8 mouse cellular contexts compared by ENCODE assay signal in genomic region chr11:76398312-76398797, GRCm38 (mm10). TPM values are rescaled to one million over a fixed set of nuclear protein-coding genes. Genes with fewer than 3 reads are reported as not detected.
DNase-seq lines count a peak whose midpoint lies in the region; ATAC-seq and TF ChIP-seq lines count a peak whose summit lies in the region.

No protein-coding gene starts in this region.

- peaks cover 19% of the 10 kb centered on the region for H3K4me1 ChIP-seq in heart, embryonic 10.5 days
- peaks cover 32% of the 10 kb centered on the region for H3K4me1 ChIP-seq in G1E (ENCODE audit: insufficient read depth, low read depth, low read length)
- H3K4me1 ChIP-seq in embryonic facial prominence, embryonic 10.5 days, result peaks cover 41% of the 10 kb centered on the region
- H3K4me1 ChIP-seq in hindbrain, embryonic 11.5 days (replicated peaks; ENCODE audit: control insufficient read depth, insufficient read depth, low read length), result no peaks in the 10 kb centered on the region; the same call in 1 of the 2 replicates
- no peaks in the 10 kb centered on the region for H3K4me1 ChIP-seq in lung, postnatal 0 days (ENCODE audit: insufficient read depth, low read depth, low read length)
- peaks cover 4% of the 10 kb centered on the region; the same call in 1 of the 2 replicates for H3K4me1 ChIP-seq in stomach, embryonic 15.5 days

- WGBS in heart, embryonic 10.5 days, result under 1% methylated on average over 33 of the region's 33 CpGs
- under 1% methylated on average over 33 of the region's 33 CpGs for WGBS in embryonic facial prominence, embryonic 10.5 days
- 0% methylated on average over 29 of the region's 33 CpGs for WGBS in hindbrain, embryonic 11.5 days
- under 1% methylated on average over 28 of the region's 33 CpGs for WGBS in lung, postnatal 0 days
- 1% methylated on average over 29 of the region's 33 CpGs for WGBS in stomach, embryonic 15.5 days

- H3K4me3 ChIP-seq in heart, embryonic 10.5 days, result peak overlapping the region; percentile 83
- peak overlapping the region; percentile 80 for H3K4me3 ChIP-seq in G1E (ENCODE audit: low read depth, low read length)
- peak overlapping the region; percentile 90 for H3K4me3 ChIP-seq in embryonic facial prominence, embryonic 10.5 days
- H3K4me3 ChIP-seq in hindbrain, embryonic 11.5 days (ENCODE audit: low read depth, low read length), result peak overlapping the region; percentile 72
- peak overlapping the region; percentile 78 for H3K4me3 ChIP-seq in lung, postnatal 0 days (ENCODE audit: low read depth, low read length)
- H3K4me3 ChIP-seq in stomach, embryonic 15.5 days (replicated peaks), result peak overlapping the region; percentile 87

- no peaks in the 10 kb centered on the region for H3K9me3 ChIP-seq in heart, embryonic 10.5 days
- no peaks in the 10 kb centered on the region for H3K9me3 ChIP-seq in G1E (replicated peaks)
- no peaks in the 10 kb centered on the region for H3K9me3 ChIP-seq in embryonic facial prominence, embryonic 10.5 days
- H3K9me3 ChIP-seq in hindbrain, embryonic 11.5 days (ENCODE audit: control insufficient read depth, low read length), result no peaks in the 10 kb centered on the region
- H3K9me3 ChIP-seq in lung, postnatal 0 days (ENCODE audit: low read length), result no peaks in the 10 kb centered on the region
- no peaks in the 10 kb centered on the region for H3K9me3 ChIP-seq in stomach, embryonic 15.5 days

- no peaks in the 10 kb centered on the region for H3K27me3 ChIP-seq in heart, embryonic 10.5 days (ENCODE audit: insufficient read depth, poor library complexity, severe bottlenecking)
- H3K27me3 ChIP-seq in G1E (ENCODE audit: insufficient read depth, low read length), result peaks cover 22% of the 10 kb centered on the region
- no peaks in the 10 kb centered on the region for H3K27me3 ChIP-seq in embryonic facial prominence, embryonic 10.5 days (replicated peaks; ENCODE audit: low read depth, poor library complexity, severe bottlenecking)
- no peaks in the 10 kb centered on the region for H3K27me3 ChIP-seq in hindbrain, embryonic 11.5 days (ENCODE audit: control insufficient read depth, insufficient read depth, low read length)
- no peaks in the 10 kb centered on the region for H3K27me3 ChIP-seq in lung, postnatal 0 days (replicated peaks; ENCODE audit: insufficient read depth, low read length)
- no peaks in the 10 kb centered on the region for H3K27me3 ChIP-seq in stomach, embryonic 15.5 days (replicated peaks)

- no peaks in the 10 kb centered on the region for H3K36me3 ChIP-seq in heart, embryonic 10.5 days
- H3K36me3 ChIP-seq in G1E (replicated peaks), result no peaks in the 10 kb centered on the region
- peaks cover 3% of the 10 kb centered on the region; the same call in 1 of the 2 replicates for H3K36me3 ChIP-seq in embryonic facial prominence, embryonic 10.5 days (replicated peaks)
- H3K36me3 ChIP-seq in hindbrain, embryonic 11.5 days (ENCODE audit: control insufficient read depth, insufficient read depth, low read length), result no peaks in the 10 kb centered on the region
- H3K36me3 ChIP-seq in lung, postnatal 0 days (ENCODE audit: insufficient read depth, low read length), result no peaks in the 10 kb centered on the region
- no peaks in the 10 kb centered on the region for H3K36me3 ChIP-seq in stomach, embryonic 15.5 days

- peak overlapping the region; percentile 62 for H3K9ac ChIP-seq in hindbrain, embryonic 11.5 days (ENCODE audit: low read depth, low read length)
- H3K9ac ChIP-seq in lung, postnatal 0 days (replicated peaks; ENCODE audit: low read depth), result peak overlapping the region; percentile 63
- H3K9ac ChIP-seq in stomach, embryonic 15.5 days, result peak overlapping the region; percentile 74

- H3K4me2 ChIP-seq in hindbrain, embryonic 11.5 days (replicated peaks; ENCODE audit: low read depth, low read length), result peak overlapping the region; percentile 88
- peak overlapping the region; percentile 96 for H3K4me2 ChIP-seq in lung, postnatal 0 days (replicated peaks; ENCODE audit: low read depth, low read length)
- H3K4me2 ChIP-seq in stomach, embryonic 15.5 days, result peak overlapping the region; percentile 83

- TF ChIP-seq EP300 in lung, postnatal 0 days (IDR thresholded peaks at IDR 0.05), result no peak

- no peak for TF ChIP-seq CTCF in G1E (IDR thresholded peaks at IDR 0.05; ENCODE audit: low read depth, low read length)
- no peak for TF ChIP-seq CTCF in lung, postnatal 0 days (IDR thresholded peaks at IDR 0.05)

- no peak for ATAC-seq in G1E (ENCODE audit: extremely low read depth, insufficient number of reproducible peaks, low FRiP score, poor library complexity, severe bottlenecking)
- ATAC-seq in hindbrain, embryonic 11.5 days (ENCODE audit: low FRiP score), result peak; percentile 76
- ATAC-seq in lung, postnatal 0 days, result peak; percentile 61
- peak; percentile 64 for ATAC-seq in stomach, embryonic 15.5 days (ENCODE audit: insufficient read depth, low FRiP score, low read depth)

- peak overlapping the region; percentile 93 for H3K27ac ChIP-seq in heart, embryonic 10.5 days
- peak overlapping the region; percentile 92 for H3K27ac ChIP-seq in embryonic facial prominence, embryonic 10.5 days (replicated peaks)
- peak overlapping the region; percentile 68 for H3K27ac ChIP-seq in hindbrain, embryonic 11.5 days (ENCODE audit: low read depth, low read length)
- peak overlapping the region; percentile 72 for H3K27ac ChIP-seq in lung, postnatal 0 days (ENCODE audit: low read length)
- peak overlapping the region; percentile 90 for H3K27ac ChIP-seq in stomach, embryonic 15.5 days

- DNase-seq in heart, embryonic 10.5 days (ENCODE audit: low spot score), result peak; percentile 80
- no peak for DNase-seq in heart, adult 9 months (ENCODE audit: low spot score in 2 of 2)
- no peak for DNase-seq in G1E (ENCODE audit: low spot score)
- DNase-seq in embryonic facial prominence, embryonic 10.5 days (ENCODE audit: low spot score), result peak; percentile 74
- DNase-seq in hindbrain, embryonic 11.5 days (ENCODE audit: low spot score), result peak; percentile 74
- DNase-seq in lung, postnatal 0 days (ENCODE audit: low spot score), result peak; percentile 43
- no peak for DNase-seq in right cerebral cortex, postnatal 36 days (ENCODE audit: low spot score in 2 of 2)

RNA-seq across cellular contexts. Expression of gene Nxn, which starts 0.6 kb away (rescaled TPM):
- 27.9 and 34.5 TPM in 2 replicates for polyA plus RNA-seq in heart, embryonic 10.5 days (2016; fragmentation: Nextera tagmentation; extraction: Ambion mirVana)
- 4.4 TPM in 2 replicates for total RNA-seq in G1E (2014; fragmentation: Nextera tagmentation)
- 5.0 and 6.0 TPM in 2 replicates for total RNA-seq in G1E (2017)
- polyA plus RNA-seq in G1E (2012), result 4.8 TPM in 2 replicates
- 41.1 and 42.0 TPM in 2 replicates for polyA plus RNA-seq in embryonic facial prominence, embryonic 10.5 days (2016; fragmentation: Nextera tagmentation; extraction: Ambion mirVana)
- polyA plus RNA-seq in hindbrain, embryonic 11.5 days (2014; fragmentation: Nextera tagmentation; extraction: Ambion mirVana), result 40.0 and 45.2 TPM in 2 replicates
- 11.7 and 11.9 TPM in 2 replicates for polyA plus RNA-seq in lung, postnatal 0 days (2015; fragmentation: Nextera tagmentation; extraction: Ambion mirVana)
- 35.1 and 37.9 TPM in 2 replicates for polyA plus RNA-seq in stomach, embryonic 15.5 days (2015; fragmentation: Nextera tagmentation; extraction: Ambion mirVana)

RNA-seq across cellular contexts. Expression of gene Timm22, which starts 8.4 kb away (rescaled TPM):
- 120 and 129 TPM in 2 replicates for polyA plus RNA-seq in heart, embryonic 10.5 days (2016; fragmentation: Nextera tagmentation; extraction: Ambion mirVana)
- 24.5 and 29.9 TPM in 2 replicates for total RNA-seq in G1E (2014; fragmentation: Nextera tagmentation)
- total RNA-seq in G1E (2017), result 23.9 and 25.0 TPM in 2 replicates
- polyA plus RNA-seq in G1E (2012), result 22.8 and 28.1 TPM in 2 replicates
- polyA plus RNA-seq in embryonic facial prominence, embryonic 10.5 days (2016; fragmentation: Nextera tagmentation; extraction: Ambion mirVana), result 135 and 144 TPM in 2 replicates
- 113 and 116 TPM in 2 replicates for polyA plus RNA-seq in hindbrain, embryonic 11.5 days (2014; fragmentation: Nextera tagmentation; extraction: Ambion mirVana)
- 64.4 and 81.7 TPM in 2 replicates for polyA plus RNA-seq in lung, postnatal 0 days (2015; fragmentation: Nextera tagmentation; extraction: Ambion mirVana)
- polyA plus RNA-seq in stomach, embryonic 15.5 days (2015; fragmentation: Nextera tagmentation; extraction: Ambion mirVana), result 92.5 and 96.5 TPM in 2 replicates

Comparison
In these comparisons a context has a peak if more than half of its experiments do, and no peak if none do; other contexts are left out.
1. DNase-seq: peak in heart, embryonic 10.5 days (single experiment), embryonic facial prominence, embryonic 10.5 days (single experiment), hindbrain, embryonic 11.5 days (single experiment) and lung, postnatal 0 days (single experiment); none in heart, adult 9 months (0 of 2), G1E (single experiment) and right cerebral cortex, postnatal 36 days (0 of 2).
2. Peak in every context shown above with its lines, with median percentiles within 50 percentile points of each other: H3K27ac ChIP-seq, H3K4me3 ChIP-seq, H3K4me2 ChIP-seq and H3K9ac ChIP-seq.